Mouse (Mus musculus) left cerebral cortex, postnatal 4 days (tissue): Measurements from ENCODE around the gene Nppb. TPM values are rescaled to one million over a fixed set of nuclear protein-coding genes. Genes with fewer than 3 reads are reported as not detected.
A peak's percentile ranks its signal among the peaks of the same experiment; 100 is the strongest.

Source experiments
- DNase-seq: peaks from one replicate; pipeline ENCODE4 v3.0.0-alpha.2; 2022
- intact Hi-C: fragments of 180-260 bp; cut with DNase I; formaldehyde crosslinking; loops from one replicate; pipeline ENCODE4 v1.15.1; 2025
- total RNA-seq, 2 experiments: library from RNA; stranded (reverse); gene quantifications; 2 replicates each; pipeline ENCODE4 v1.2.3; 2021

The Nppb gene
- total RNA-seq, 2 experiments from 2014 or later, result not detected

DNA sequence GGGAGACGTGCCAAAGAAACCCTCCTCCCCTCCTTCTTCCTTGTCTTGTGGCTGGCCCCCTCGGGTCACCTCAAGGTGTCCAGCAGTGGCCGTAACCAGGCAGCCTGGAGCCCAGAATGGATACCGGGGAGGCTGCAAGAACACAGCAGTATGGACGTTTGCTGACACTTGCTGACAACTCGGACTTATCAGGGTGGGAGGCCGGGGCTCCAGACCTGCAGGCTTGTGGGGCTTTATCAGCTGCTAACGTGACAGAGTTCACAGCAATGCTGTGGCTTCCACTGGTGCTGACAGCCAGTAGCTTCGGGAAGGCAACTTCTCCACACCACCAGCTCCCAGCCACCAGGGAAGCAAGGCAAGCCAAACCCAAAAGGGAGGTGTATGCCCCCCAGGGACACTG is 16.3 kb upstream of the Nppb start:
- no peak for DNase-seq
- intact Hi-C loops, result no loop called here

DNA sequence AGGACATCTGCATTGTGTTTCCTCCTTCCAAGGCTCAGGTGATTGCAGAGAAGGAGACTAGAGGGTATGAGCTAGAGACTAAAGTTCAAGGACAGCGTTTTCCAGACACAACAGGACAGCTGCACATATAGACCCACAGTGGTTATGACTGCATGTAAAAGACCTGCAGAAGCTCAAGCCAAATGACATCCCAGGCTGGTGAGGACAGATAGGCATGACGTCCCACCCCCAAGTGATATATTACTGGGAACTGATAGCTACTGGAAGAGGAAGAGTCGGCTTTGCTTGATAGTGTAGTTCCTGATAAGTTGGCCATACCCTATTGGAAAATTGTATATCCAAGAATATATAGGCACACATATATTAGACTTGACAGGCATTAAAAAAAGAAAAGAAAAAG is 9.4 kb upstream of the Nppb start:
- DNase-seq, result no peak
- intact Hi-C loops, result no loop called here

DNA sequence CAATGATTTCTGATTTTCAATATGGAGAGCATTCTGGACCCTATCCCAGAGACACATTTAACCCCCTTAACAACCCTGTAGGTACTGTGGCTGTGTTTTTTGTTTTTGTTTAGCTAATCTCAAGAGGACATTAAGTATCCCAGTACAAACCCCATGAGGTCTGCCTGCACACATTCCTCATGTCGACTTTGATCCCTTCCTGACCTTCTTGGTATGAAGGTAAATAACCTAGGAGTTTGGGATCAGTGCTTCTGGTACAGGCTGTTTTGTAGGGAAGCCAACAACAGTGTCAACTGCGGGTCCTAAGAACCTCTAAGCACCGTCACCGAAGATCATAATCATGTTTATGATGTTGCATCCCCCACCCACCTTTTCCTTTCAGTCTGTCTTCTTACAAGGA is 7.9 kb upstream of the Nppb start:
- DNase-seq, result no peak
- intact Hi-C loops, result no loop called here

DNA sequence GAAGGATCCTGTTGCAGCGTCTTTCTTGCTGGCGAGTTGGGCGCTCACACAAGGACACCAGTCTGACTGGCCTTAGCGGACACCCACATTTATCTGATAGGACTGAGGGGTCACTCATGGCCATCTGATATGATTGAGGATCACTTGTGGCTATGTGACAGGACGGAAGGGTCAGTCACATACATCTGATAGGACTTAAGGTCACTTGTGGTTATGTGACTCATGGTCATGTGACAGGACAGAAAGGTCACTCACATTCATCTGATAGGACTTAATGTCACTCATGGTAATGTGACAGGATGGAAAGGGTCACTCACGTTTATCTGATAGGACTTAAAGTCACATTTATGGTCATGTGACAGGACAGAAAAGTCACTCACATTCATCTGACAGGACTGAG is 7.2 kb upstream of the Nppb start:
- DNase-seq, result no peak
- intact Hi-C loops, result no loop called here

DNA sequence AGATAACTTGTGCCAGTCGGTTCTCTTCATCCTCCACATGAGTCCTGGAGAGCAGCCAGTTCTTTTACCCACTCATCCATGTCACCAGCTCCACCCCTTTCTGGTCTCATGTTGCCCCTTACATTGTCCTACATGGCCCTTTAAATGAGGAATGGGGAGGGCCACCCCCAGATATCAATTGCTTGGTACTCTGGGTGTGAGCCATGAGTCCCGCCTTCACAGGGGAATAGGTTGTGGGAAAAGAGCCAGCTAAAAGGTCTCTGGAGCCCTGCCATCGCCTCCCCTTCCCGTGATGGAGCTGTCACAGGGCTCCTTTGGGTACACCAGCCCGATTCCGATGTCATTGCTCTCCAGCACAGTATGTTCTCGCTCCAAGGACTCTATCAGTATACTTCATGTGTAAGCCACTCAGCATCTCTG is 6.1 kb upstream of the Nppb start:
- intact Hi-C loops, result no loop called here
- no peak for DNase-seq

DNA sequence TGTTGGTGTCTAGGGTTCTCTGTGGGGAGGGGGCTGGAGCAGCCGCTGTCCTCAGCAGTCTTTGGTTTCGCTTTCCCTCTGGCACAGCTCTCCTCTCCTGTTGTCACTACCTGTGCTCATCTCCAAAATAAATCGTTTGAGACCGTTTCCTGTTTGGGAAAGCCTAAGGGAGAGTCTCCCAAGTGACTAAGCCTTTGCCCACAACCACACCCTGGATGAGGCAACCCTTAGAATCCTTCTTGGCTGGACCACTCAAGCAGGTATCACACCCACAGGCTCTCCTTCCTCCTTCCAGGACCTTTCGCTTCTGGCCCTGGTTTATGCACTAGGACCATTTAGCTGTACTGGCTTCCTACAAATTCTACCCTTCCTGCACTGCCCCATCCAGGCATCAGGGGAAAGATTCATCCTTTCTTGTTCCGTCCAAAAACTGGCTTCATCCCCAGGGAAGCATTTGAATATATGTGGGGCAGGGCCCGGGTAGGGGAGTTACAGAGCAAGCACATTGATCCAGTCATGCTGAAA is 8.0 kb downstream of the Nppb start:
- DNase-seq, result no peak
- intact Hi-C loops, result no loop called here

- intact Hi-C loops, result no loop called here
- no peak for DNase-seq
These were observed 9.7 kb downstream of the Nppb start for GRCm38 (mm10) chr4:147995311-147995710.

DNA sequence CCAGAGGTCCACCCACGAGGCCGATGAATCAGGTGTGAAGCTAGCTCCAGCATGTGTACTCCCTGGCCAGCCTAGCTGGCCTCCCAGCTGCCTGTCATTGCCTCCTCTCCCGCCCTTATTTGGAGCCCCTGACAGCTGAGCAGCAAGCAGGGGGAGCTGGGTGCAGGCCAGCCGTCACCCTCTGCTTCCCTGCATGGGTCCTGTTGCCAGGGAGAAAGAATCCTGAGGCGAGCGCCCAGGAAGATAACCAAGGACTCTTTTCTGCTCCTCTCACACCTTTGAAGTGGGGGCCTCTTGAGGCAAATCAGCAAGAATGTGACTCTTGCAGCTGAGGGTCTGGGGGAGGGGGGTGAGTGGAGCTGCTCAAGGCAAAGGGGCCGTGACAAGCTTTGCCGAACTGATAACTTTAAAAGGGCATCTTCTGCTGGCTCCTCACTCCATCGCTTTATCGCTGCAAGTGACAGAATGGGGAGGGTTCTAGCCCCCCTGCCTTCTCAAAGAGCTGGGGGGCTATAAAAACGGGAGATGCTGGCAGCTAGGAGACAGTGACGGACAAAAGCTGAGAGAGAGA is 14.7 kb downstream of the Nppb start, which contains the start of gene Nppa:
Nppa (plus strand) TSS at position 521 of the 571 bp plus-strand sequence.
- intact Hi-C loops, result no loop called here
- peak; percentile 29 for DNase-seq

- intact Hi-C loops, result no loop called here
- DNase-seq, result no peak
These were observed 15.6 kb downstream of the Nppb start for GRCm38 (mm10) chr4:148001013-148001789.

DNA sequence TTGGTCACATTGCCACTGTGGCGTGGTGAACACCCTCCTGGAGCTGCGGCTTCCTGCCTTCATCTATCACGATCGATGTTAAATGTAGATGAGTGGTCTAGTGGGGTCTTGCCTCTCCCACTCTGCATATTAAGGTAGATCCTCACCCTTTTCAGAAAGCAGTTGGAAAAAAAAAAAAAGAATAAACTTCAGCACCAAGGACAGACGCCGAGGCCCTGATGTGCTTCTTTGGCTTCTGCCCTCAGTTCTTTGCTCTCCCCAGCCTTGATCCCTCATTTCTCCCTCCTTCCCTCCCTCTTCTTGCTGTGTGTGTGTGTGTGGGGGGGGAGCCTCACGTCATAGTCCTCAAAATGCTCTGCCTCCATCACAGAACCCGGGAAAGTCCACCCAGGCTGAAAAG is 16.3 kb downstream of the Nppb start:
- intact Hi-C loops, result no loop called here
- DNase-seq, result no peak

DNA sequence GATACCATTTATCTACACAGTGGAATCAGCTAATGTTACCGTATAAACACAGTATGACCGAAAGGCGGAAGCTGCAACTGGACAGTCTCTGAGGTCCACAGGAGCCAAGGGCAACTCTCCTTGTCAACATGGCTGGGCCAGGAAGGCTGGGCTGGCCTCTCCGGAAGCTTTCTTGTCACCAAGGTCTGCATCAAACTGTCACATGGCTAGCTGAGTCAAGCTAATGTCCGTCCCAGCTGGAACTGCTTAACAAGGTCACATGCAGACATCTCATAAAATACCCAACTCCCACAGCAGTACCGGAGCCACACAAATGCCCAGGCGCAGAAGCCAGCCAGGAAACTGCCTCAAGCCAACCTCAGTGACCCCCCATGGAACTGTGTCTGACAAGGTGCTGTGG is 18.8 kb downstream of the Nppb start:
- intact Hi-C loops, result no loop called here
- no peak for DNase-seq

GRCm38 (mm10) chr4:148008412-148008811 is 22.8 kb downstream of the Nppb start:
- DNase-seq, result peak; percentile 45
- intact Hi-C loops, result no loop called here

DNA sequence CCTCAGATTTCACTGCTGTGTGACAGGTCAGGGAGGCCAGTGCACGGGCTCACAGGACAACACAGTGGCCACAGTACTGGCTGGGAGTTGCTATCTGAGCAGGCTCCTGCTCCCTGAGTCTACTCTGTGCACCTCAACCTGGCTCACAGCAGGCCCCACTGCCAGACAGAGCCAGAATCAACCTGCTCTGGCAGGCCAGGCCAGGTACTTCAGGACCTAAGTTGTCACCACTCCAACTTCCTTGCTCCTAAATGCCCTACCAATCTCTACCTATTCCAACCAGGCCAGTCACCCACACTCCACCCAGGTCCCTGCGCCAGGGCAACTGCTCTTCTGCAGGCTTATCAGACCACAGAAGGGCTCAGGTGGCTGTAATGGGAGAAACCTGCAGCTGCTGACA is 24.1 kb downstream of the Nppb start:
- intact Hi-C loops, result loop anchor here (10.0 kb wide), 1 partner anchor 125 kb away; no protein-coding TSS in a partner anchor
- DNase-seq, result no peak

DNA sequence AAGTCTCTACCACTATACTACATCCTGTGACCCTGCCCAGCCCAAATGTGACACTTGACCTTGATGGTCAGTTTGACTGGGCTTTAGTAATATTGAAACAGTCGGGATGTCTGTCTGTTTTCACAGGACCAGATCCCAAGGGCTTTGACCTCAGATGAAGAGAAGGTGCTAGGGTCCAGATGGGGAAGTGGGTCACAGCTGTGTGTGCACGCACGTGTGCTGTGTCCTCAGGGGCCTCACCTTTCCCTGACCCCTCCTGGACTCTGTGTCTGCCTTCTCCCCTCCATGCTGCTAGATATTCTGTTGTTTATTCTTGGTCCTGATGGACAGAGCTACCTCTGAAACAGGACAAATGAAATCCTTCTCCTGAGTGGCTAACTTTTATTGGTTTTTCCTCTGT is 25.7 kb downstream of the Nppb start:
- no peak for DNase-seq
- intact Hi-C loops, result loop anchor here (10.0 kb wide), 1 partner anchor 127 kb away; no protein-coding TSS in a partner anchor

GRCm38 (mm10) chr4:148012216-148012615 is 26.6 kb downstream of the Nppb start:
- DNase-seq, result no peak
- intact Hi-C loops, result loop anchor here (10.0 kb wide), 1 partner anchor 127 kb away; no protein-coding TSS in a partner anchor

DNA sequence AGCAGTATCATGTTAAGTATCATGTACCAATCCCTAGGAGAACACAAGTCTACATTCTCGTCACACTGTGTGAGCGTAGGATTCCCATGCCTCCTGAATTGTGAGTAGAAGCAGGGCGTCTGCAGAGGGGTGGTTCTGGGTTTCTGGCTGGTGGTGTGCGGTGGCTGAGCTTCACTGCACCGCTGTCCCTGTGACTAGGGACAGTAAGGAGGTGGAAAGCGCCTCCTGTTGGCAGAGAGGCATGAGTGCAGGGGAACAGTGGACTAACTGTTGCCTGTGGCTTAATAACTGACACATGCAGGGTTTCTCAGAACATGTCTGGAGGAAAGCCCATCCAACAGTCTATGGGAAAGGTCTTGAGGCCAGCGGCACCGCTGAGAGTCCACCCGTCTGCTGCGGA is 29.8 kb downstream of the Nppb start:
- peak; percentile 17 for DNase-seq
- intact Hi-C loops, result loop anchor here (10.0 kb wide), 1 partner anchor 131 kb away; no protein-coding TSS in a partner anchor

GRCm38 (mm10) chr4:148016981-148017380 is 31.4 kb downstream of the Nppb start:
- no peak for DNase-seq

DNA sequence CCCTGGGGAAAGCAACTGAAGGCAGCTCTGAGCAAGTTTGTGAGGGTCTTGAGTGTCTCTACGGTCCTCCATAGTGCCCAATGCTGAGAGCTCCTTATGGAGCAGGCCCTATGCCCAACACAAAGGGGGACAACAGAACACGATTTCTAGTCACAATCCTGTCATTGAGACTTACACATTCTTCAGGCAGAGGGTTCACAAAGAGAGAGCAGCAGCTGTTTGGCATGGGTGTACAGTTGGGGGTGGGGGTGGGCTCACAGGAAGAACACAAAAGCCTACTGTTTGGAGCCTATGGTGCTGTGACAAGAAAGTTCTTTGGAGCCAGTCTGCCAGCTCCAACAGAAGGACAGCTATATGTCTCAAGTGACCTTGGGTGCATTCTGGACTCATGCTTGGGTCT is 32.8 kb downstream of the Nppb start:
- intact Hi-C loops, result loop anchor here (10.0 kb wide), 1 partner anchor 134 kb away; no protein-coding TSS in a partner anchor
- DNase-seq, result no peak

More at GRCm38 (mm10) chr4:148016981-148017380, 31.4 kb downstream of the Nppb start:
- intact Hi-C loops, result loop anchor here (10.0 kb wide), 1 partner anchor 132 kb away; no protein-coding TSS in a partner anchor

DNA sequence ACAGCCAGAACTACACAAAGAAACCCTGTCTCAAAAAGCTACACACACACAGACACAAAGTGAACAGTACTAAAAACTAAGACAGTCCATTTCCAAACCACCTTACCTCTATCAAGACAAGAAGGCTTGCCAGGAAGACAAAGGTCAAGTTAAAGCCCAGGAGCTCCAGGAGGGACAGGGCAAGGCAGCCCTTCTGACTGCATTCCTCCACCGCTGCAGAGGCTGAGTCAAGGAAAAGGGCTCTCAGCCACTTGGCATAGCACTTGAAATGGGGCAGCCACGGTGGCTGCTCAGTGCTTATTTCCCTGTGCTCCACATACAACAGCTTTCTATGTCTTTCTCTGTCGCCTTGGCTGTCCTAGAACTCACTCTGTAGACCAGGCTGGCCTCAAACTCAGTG is 38.4 kb downstream of the Nppb start:
- intact Hi-C loops, result no loop called here
- no peak for DNase-seq

GRCm38 (mm10) chr4:148029297-148029696 is 43.7 kb downstream of the Nppb start:
- DNase-seq, result no peak
- intact Hi-C loops, result no loop called here

- DNase-seq, result no peak
- intact Hi-C loops, result no loop called here
These were observed 44.9 kb downstream of the Nppb start for GRCm38 (mm10) chr4:148030506-148030905.
